ENCODE assay signal across 29 mouse cellular contexts in the genomic region with DNA sequence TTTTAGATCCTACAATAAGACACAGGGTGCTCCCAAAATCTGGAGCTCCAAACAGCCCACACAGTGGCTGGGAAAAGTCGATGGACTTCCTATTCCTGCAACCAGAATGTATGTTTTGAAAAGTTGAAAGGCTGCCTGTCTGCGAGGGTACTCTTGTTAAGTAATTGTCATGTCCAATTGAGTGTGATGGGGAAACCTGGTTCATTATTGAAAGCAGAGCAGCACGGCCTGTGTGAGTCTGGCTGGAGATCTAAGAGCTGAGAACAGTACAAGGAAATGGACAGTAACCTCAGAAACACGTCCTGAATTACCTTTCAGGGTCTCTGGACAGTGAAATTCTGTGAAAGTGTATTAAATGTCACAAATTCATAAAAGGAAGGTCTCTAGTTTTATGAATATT.
DNase-seq lines count a peak whose midpoint lies in the region; ATAC-seq and TF ChIP-seq lines count a peak whose summit lies in the region.
"Had no signal": no experiment of that assay in that cellular context is flagged by ENCODE, and none has a peak within 500 bp of the region (broad histone marks: within the 10 kb centered on the region; RNA-seq: fewer than 3 reads in every experiment).

No protein-coding gene starts in this region.

- H3K4me2 ChIP-seq in embryonic facial prominence, embryonic 11.5 days (ENCODE audit: low read depth, low read length), result no peak overlapping the region
- H3K4me2 ChIP-seq in liver, postnatal 0 days (ENCODE audit: low read depth, low read length), result no peak overlapping the region
- no peak overlapping the region for H3K4me2 ChIP-seq in intestine, postnatal 0 days (replicated peaks; ENCODE audit: low read depth)
- H3K4me2 ChIP-seq: embryonic facial prominence, embryonic 13.5 days; embryonic facial prominence, embryonic 15.5 days; forebrain, embryonic 13.5 days; forebrain, embryonic 15.5 days had no signal

- no peak overlapping the region for H3K27ac ChIP-seq in embryonic facial prominence, embryonic 11.5 days (replicated peaks; ENCODE audit: low read depth, low read length)
- H3K27ac ChIP-seq in liver, postnatal 0 days (ENCODE audit: low read depth), result no peak overlapping the region
- H3K27ac ChIP-seq in intestine, postnatal 0 days (ENCODE audit: low read depth, low read length), result no peak overlapping the region
- H3K27ac ChIP-seq: embryonic facial prominence, embryonic 13.5 days; embryonic facial prominence, embryonic 15.5 days; forebrain, embryonic 10.5 days; forebrain, embryonic 13.5 days; forebrain, embryonic 15.5 days had no signal

- H3K27me3 ChIP-seq in embryonic facial prominence, embryonic 11.5 days (ENCODE audit: control insufficient read depth, insufficient read depth, low read length), result no peaks in the 10 kb centered on the region
- H3K27me3 ChIP-seq in liver, postnatal 0 days (ENCODE audit: insufficient read depth, low read length), result no peaks in the 10 kb centered on the region
- no peaks in the 10 kb centered on the region for H3K27me3 ChIP-seq in intestine, postnatal 0 days (replicated peaks; ENCODE audit: control insufficient read depth, insufficient read depth, low read length)
- H3K27me3 ChIP-seq: CH12.LX; embryonic facial prominence, embryonic 13.5 days; embryonic facial prominence, embryonic 15.5 days; forebrain, embryonic 13.5 days; forebrain, embryonic 15.5 days; Patski had no signal

- no peaks in the 10 kb centered on the region for H3K9me3 ChIP-seq in embryonic facial prominence, embryonic 11.5 days (replicated peaks; ENCODE audit: control insufficient read depth, low read length)
- H3K9me3 ChIP-seq in liver, postnatal 0 days (ENCODE audit: low read length), result no peaks in the 10 kb centered on the region
- no peaks in the 10 kb centered on the region for H3K9me3 ChIP-seq in intestine, postnatal 0 days (ENCODE audit: control insufficient read depth)
- H3K9me3 ChIP-seq: embryonic facial prominence, embryonic 13.5 days; embryonic facial prominence, embryonic 15.5 days; forebrain, embryonic 10.5 days; forebrain, embryonic 13.5 days; forebrain, embryonic 15.5 days; G1E had no signal

- H3K4me3 ChIP-seq in embryonic facial prominence, embryonic 11.5 days (ENCODE audit: low read depth, low read length), result no peak overlapping the region
- H3K4me3 ChIP-seq in liver, postnatal 0 days (ENCODE audit: low read depth, low read length), result no peak overlapping the region
- no peak overlapping the region for H3K4me3 ChIP-seq in intestine, postnatal 0 days (ENCODE audit: low read depth, low read length)
- H3K4me3 ChIP-seq: embryonic facial prominence, embryonic 13.5 days; embryonic facial prominence, embryonic 15.5 days; erythroblast, embryonic 14.5 days; forebrain, embryonic 10.5 days; forebrain, embryonic 13.5 days; forebrain, embryonic 15.5 days had no signal

- TF ChIP-seq EP300 in liver, postnatal 0 days (IDR thresholded peaks at IDR 0.05; ENCODE audit: low read depth), result no peak

- no peak overlapping the region for H3K9ac ChIP-seq in embryonic facial prominence, embryonic 11.5 days (replicated peaks; ENCODE audit: low read length)
- H3K9ac ChIP-seq in liver, postnatal 0 days (replicated peaks), result no peak overlapping the region
- no peak overlapping the region for H3K9ac ChIP-seq in intestine, postnatal 0 days (ENCODE audit: low read depth, low read length)
- H3K9ac ChIP-seq: embryonic facial prominence, embryonic 13.5 days; embryonic facial prominence, embryonic 15.5 days; forebrain, embryonic 13.5 days; forebrain, embryonic 15.5 days; forebrain, postnatal 0 days had no signal

- H3K36me3 ChIP-seq in embryonic facial prominence, embryonic 11.5 days (replicated peaks; ENCODE audit: control insufficient read depth, insufficient read depth, low read depth, low read length), result no peaks in the 10 kb centered on the region
- no peaks in the 10 kb centered on the region for H3K36me3 ChIP-seq in liver, postnatal 0 days (replicated peaks; ENCODE audit: insufficient read depth, low read length)
- no peaks in the 10 kb centered on the region for H3K36me3 ChIP-seq in intestine, postnatal 0 days (ENCODE audit: control insufficient read depth, insufficient read depth)
- H3K36me3 ChIP-seq: embryonic facial prominence, embryonic 13.5 days; embryonic facial prominence, embryonic 15.5 days; forebrain, embryonic 10.5 days; forebrain, embryonic 15.5 days; G1E had no signal

- WGBS in embryonic facial prominence, embryonic 11.5 days, result 43% methylated on average over 4 of the region's 4 CpGs
- WGBS in liver, postnatal 0 days (ENCODE audit: insufficient replicate concordance), result 72% methylated on average over 4 of the region's 4 CpGs
- WGBS in intestine, postnatal 0 days, result 70% methylated on average over 4 of the region's 4 CpGs

- peak; percentile 23 for DNase-seq in embryo, embryonic 10 days (ENCODE audit: low spot score)
- no peak for DNase-seq in embryo, embryonic 10.5 days (ENCODE audit: low spot score)
- peak; percentile 67 for DNase-seq in embryonic facial prominence, embryonic 11.5 days (ENCODE audit: low spot score)
- peak; percentile 46 for DNase-seq in retina, postnatal 1 day
- DNase-seq in liver, postnatal 0 days, result no peak
- DNase-seq: adrenal gland, adult 8-10 months; adrenal gland, postnatal 14 days; adrenal gland, postnatal 36 days; B cell, adult 2 months; cerebellum, adult 11 months; cerebellum, adult 18-20 months; cerebellum, adult 8-10 months; cerebellum, adult 9-11 months; cerebellum, postnatal 14 days; cerebellum, postnatal 36 days; embryo, embryonic 11 days; forebrain, postnatal 0 days had no signal

- TF ChIP-seq CTCF in liver, postnatal 0 days (IDR thresholded peaks at IDR 0.05; ENCODE audit: low read depth), result no peak
- no peak for TF ChIP-seq CTCF in intestine, postnatal 0 days (IDR thresholded peaks at IDR 0.05; ENCODE audit: low read depth)

- no peaks in the 10 kb centered on the region; the same call in 1 of the 2 replicates for H3K4me1 ChIP-seq in embryonic facial prominence, embryonic 11.5 days (ENCODE audit: control insufficient read depth, insufficient read depth, low read length)
- H3K4me1 ChIP-seq in liver, postnatal 0 days (ENCODE audit: insufficient read depth), result no peaks in the 10 kb centered on the region
- H3K4me1 ChIP-seq in intestine, postnatal 0 days (replicated peaks; ENCODE audit: control insufficient read depth, insufficient read depth, low read length), result no peaks in the 10 kb centered on the region

- ATAC-seq in embryonic facial prominence, embryonic 11.5 days (replicated peaks; ENCODE audit: insufficient number of reproducible peaks, low FRiP score, low TSS enrichment, low read depth), result 0 out of 2 replicates have a peak, but pooled peaks have one; percentile 52
- ATAC-seq in liver, postnatal 0 days, result no peak
- no peak for ATAC-seq in intestine, postnatal 0 days
- ATAC-seq: activated CD4-positive, CD25-positive, alpha-beta regulatory T cell, adult 4 months; CD4-positive, CD25-positive, alpha-beta regulatory T cell, adult 4 months; forebrain, embryonic 13.5 days; forebrain, embryonic 15.5 days; forebrain, postnatal 0 days; Patski had no signal

Comparison
In these comparisons a context has a peak if more than half of its experiments do, and no peak if none do; other contexts are left out.
1. DNase-seq: peak in embryo, embryonic 10 days (single experiment), embryonic facial prominence, embryonic 11.5 days (single experiment) and retina, postnatal 1 day (single experiment); none in embryo, embryonic 10.5 days (single experiment) and liver, postnatal 0 days (single experiment).